Mouse (Mus musculus) myocyte (in vitro differentiated cells): ENCODE measurements around the gene H2-Eb2.

Source experiments
- CEBPB ChIP-seq: IDR thresholded peaks from 2 replicates; pipeline ENCODE4 v1.6.1; 2011; ENCODE audit warnings: mild to moderate bottlenecking, moderate library complexity; ENCODE audit not compliant: poor library complexity, insufficient read depth, severe bottlenecking
- MYOG ChIP-seq, 3 experiments: IDR thresholded peaks; one replicate each; pipeline ENCODE4 v1.6.1; 2011; ENCODE audit warnings: control low read depth in 2 of 3, low read depth in 2 of 3, mild to moderate bottlenecking in 2 of 3; ENCODE audit not compliant: insufficient read length in 2 of 3, control insufficient read depth in 1 of 3, insufficient read depth in 1 of 3
- POLR2A ChIP-seq: IDR thresholded peaks from one replicate; pipeline ENCODE4 v1.6.1; 2011; ENCODE audit warnings: low read depth, mild to moderate bottlenecking, control low read depth, moderate library complexity; ENCODE audit not compliant: insufficient read length
- POLR2AphosphoS2 ChIP-seq: IDR thresholded peaks from one replicate; pipeline ENCODE4 v1.6.1; 2011; ENCODE audit warnings: low read depth, control low read depth; ENCODE audit not compliant: insufficient read length
- REST ChIP-seq: IDR thresholded peaks from one replicate; pipeline ENCODE4 v1.6.1; 2011; ENCODE audit warnings: mild to moderate bottlenecking, control low read depth, moderate library complexity; ENCODE audit not compliant: insufficient read depth, insufficient read length
- SRF ChIP-seq: IDR thresholded peaks from one replicate; pipeline ENCODE4 v1.6.1; 2011; ENCODE audit warnings: low read depth; ENCODE audit not compliant: control insufficient read depth, insufficient read length
- USF1 ChIP-seq: IDR thresholded peaks from one replicate; pipeline ENCODE4 v1.6.1; 2011; ENCODE audit warnings: low read depth, mild to moderate bottlenecking, control low read depth, moderate library complexity

DNA sequence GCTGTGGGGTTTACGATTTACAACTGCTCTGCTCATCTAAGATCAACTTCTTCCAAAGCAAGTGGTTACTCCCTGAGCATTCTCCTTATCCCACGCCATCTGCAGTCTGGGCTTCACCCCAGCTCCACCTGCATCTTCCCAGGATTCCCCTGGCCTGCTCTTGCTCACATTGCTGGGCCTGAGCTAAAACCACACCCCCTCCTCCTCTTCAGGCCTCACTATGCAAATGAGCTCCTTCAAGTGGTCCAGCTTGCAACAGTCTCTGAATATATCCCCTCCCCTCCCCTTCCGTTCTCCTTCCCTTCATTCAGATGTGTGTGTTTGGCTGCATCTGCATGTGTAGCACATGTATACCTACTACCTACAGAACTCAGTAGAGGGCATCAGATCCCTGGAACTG is 26.1 kb upstream of the H2-Eb2 start:
- TF ChIP-seq MYOG (IDR thresholded peaks at IDR 0.05; ENCODE audit: control insufficient read depth in 1 of 3, insufficient read depth in 1 of 3, insufficient read length in 2 of 3, low read depth in 2 of 3) (no peak), POLR2A (no peak), POLR2AphosphoS2 (no peak), REST (no peak), SRF (no peak), CEBPB (no peak), USF1 (no peak)
